Mouse (Mus musculus) neutrophil, adult 5-6 weeks (primary cell): Measurements from ENCODE around the gene Tbc1d5. TPM values are rescaled to one million over a fixed set of nuclear protein-coding genes. Genes with fewer than 3 reads are reported as not detected.
"Not testable (repeated sequence)": the region's sequence is repeated elsewhere in the genome, so short reads cannot be mapped to it uniquely, and the experiment has no call there.

ENCODE experiments used
- ATAC-seq: fragments of 151-379, 151-347 bp; 2 replicates; pipeline ENCODE4 v1.8.0; 2017; ENCODE audit warnings: mild to moderate bottlenecking, moderate TSS enrichment; ENCODE audit not compliant: insufficient number of reproducible peaks, poor library complexity, low FRiP score, severe bottlenecking; ENCODE audit errors: extremely low read depth
- total RNA-seq: library from RNA; stranded (forward); fragments of 200-1000 nt; gene quantifications from 2 replicates; pipeline ENCODE4 v1.2.3, GENCODE M21; 2017

The Tbc1d5 gene
- total RNA-seq, 1 experiment from 2014 or later, result 48.0 TPM

- no peak for ATAC-seq
Observed at GRCm38 (mm10) chr17:50730896-50731295, 448.3 kb downstream of the Tbc1d5 start.

DNA sequence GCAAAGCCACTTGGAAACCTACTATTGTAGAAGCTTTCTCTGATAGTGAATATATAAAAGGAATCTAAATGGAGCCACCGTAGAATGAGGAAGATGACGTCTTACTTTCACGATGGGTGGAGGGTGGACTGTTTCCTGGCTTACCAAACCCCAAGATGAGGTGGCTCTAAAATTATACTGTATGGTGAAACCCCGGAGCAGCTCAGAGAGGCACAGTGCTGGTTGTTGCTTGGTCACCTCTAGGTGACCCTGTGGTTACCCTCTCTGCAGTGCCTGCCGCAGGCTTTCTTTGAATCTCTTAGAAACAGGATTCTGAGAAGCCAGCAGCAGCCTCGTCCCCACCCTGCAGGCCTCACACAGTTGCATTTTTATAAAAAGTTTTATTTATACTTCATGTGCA is 449.6 kb downstream of the Tbc1d5 start:
- ATAC-seq, result peak; percentile 53

GRCm38 (mm10) chr17:50729031-50729430 is 450.1 kb downstream of the Tbc1d5 start:
- no peak for ATAC-seq

GRCm38 (mm10) chr17:50726265-50726664 is 452.9 kb downstream of the Tbc1d5 start:
- no peak for ATAC-seq

- ATAC-seq, result no peak
Observed at GRCm38 (mm10) chr17:50724376-50724775, 454.8 kb downstream of the Tbc1d5 start.

DNA sequence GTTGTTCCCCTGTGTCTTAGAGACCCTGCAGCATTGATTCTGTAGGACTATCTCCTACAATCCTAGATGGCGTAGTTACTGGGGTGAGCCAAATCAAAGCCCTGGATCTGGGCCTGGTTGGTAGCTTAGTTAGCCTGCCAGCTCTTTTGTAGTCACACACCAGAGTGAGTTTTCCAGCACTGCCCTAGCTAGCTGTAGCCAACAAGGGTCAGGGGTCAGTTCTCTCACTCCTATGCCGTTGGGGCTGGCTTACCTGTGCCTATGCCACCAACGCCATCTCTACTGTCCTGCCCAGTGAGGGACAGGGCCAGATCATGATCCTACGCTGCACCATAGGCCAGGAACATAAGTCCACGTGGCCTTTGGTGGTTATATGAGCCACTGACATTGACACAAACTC is 461.6 kb downstream of the Tbc1d5 start:
- no peak for ATAC-seq

DNA sequence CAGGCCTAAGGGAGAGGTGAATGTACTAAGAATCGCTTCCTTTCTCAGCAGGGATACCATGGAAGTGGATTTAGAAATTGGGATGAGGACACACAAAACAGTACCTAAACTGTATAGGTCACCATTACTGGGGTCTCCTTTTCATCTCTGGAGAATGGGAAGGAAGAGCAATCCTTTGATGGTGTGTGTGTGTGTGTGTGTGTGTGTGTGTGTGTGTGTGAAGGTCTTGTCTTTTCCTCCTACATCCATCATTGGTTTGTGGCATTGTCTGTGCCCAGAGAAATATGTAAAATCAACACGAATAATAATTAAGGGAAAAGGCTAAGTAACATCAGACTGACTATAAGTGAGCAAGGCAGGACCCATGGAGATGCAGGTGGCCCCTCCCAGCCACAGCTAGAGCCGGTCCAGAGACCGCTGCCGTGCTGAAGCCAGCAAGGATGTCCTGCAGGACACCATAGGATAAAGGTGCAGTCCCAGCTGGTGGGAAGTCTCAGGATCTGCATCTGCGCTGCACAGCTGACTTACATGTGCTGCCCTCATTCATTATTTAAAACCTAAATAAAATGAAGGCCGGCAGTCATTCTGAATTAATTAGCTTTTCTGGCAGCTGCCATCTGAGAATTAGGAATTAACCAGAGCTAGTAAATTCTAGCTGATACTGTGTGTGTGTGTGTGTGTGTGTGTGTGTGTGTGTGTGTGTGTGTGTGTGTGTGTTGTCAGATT is 468.5 kb downstream of the Tbc1d5 start:
- ATAC-seq, result no peak

GRCm38 (mm10) chr17:50698410-50698809 is 480.7 kb downstream of the Tbc1d5 start:
- ATAC-seq, result not testable (repeated sequence)

DNA sequence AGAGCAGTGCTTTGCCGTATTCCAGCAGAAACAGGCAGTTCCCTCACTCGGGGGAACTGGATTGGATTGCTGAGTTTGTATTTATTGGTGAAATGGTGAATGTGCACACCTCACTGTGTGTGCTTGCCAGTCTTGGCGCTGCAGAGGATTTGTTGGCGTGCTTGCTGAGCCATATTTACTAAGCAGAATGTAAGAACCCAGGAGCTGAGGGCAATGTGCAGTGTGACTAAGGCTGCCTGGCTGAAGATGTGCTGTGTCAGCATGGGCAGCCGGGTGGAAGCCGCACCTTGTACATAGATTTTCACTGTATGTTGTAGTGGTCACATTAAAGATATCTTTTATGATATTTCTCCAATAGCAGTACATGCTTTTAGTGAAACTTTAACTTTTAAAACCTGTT is 491.0 kb downstream of the Tbc1d5 start:
- no peak for ATAC-seq

GRCm38 (mm10) chr17:50687670-50688069 is 491.5 kb downstream of the Tbc1d5 start:
- ATAC-seq, result no peak

GRCm38 (mm10) chr17:50684960-50685645 is 494.0 kb downstream of the Tbc1d5 start:
- no peak for ATAC-seq
